Mouse (Mus musculus) embryonic fibroblast, embryonic 13.5 days (primary cell): ENCODE results near the gene Polm.
A peak's percentile ranks its signal among the peaks of the same experiment; 100 is the strongest.

ENCODE experiments used
- CTCF ChIP-seq: IDR thresholded peaks from 2 replicates; pipeline ENCODE4 v1.5.1; 2011; ENCODE audit warnings: mild to moderate bottlenecking, control low read depth, low read length, moderate library complexity, borderline replicate concordance; ENCODE audit not compliant: insufficient read depth
- POLR2A ChIP-seq: IDR thresholded peaks from 2 replicates; pipeline ENCODE4 v1.6.1; 2011; ENCODE audit warnings: low read depth, mild to moderate bottlenecking, control low read depth, low read length, moderate library complexity

DNA sequence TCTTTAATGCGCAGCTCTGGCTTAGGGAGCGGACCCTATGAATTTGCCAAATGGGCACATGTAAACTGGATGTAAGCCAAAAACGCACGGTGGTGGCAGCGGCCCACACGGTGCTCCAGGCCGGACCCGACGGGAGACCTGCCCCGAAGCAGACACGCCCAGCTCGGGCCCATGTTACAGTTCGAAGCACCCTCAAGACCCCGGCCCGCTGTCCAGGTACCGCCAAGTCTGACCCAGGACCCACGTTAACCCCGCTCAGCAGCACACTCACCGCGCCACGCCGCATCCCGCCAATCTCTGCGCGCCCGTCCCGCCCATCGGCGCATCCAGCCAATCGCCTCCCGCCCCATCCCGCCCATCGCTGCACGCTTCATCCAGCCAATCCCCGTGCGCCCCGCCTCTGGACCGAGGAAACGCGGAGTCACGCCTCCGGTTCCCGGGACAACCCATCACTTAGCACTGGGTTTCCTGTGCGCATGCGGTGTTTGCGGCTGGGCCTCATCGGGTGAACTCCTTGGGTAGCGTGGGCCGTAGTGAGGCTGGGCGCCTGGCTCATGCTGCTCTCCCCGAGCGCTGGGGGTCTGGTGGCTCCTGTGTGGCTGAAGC lies 40.2 kb upstream of the Polm start, which contains the start of gene Pold2:
- TF ChIP-seq POLR2A (peak; percentile 93), CTCF (no peak)
